Mouse (Mus musculus): ENCODE data around the gene Spata7. TPM values are rescaled to one million over a fixed set of nuclear protein-coding genes. Genes with fewer than 3 reads are reported as not detected.

Gene Spata7
- polyA plus RNA-seq, 1 experiment from 2014 or later = 22.4 TPM

Other genes with a start within 250 kb of the Spata7 start
- 15.8 and 18.6 TPM in 2 replicates for gene Kcnk10, start 49.8 kb upstream of the Spata7 start, polyA plus RNA-seq (2016; fragmentation: Nextera tagmentation; extraction: Ambion mirVana)
- 7.4 TPM in 2 replicates for gene Ptpn21, start 109.2 kb downstream of the Spata7 start, polyA plus RNA-seq (2016; fragmentation: Nextera tagmentation; extraction: Ambion mirVana)
- gene Zc3h14, start 118.8 kb downstream of the Spata7 start, polyA plus RNA-seq (2016; fragmentation: Nextera tagmentation; extraction: Ambion mirVana) = 133 and 141 TPM in 2 replicates

Data from forebrain, embryonic 10.5 days (tissue).